Mouse (Mus musculus) liver, embryonic 16.5 days (tissue): ENCODE data around the gene Dact1. TPM values are rescaled to one million over a fixed set of nuclear protein-coding genes. Genes with fewer than 3 reads are reported as not detected.

ENCODE experiments used
- ATAC-seq: fragments of 200-750 bp; cut with Nextera tagmentation; 2 replicates; pipeline ENCODE4 v1.8.0; 2017; ENCODE audit warnings: low read depth, mild to moderate bottlenecking, moderate number of reproducible peaks, moderate library complexity
- H3K27ac ChIP-seq: fragments of 300-500 bp; sonication (generic); 2 replicates; pipeline ENCODE4 v1.5.1; 2014; ENCODE audit warnings: mild to moderate bottlenecking, low read length
- H3K27me3 ChIP-seq: fragments of 300-500 bp; sonication (generic); 2 replicates; pipeline ENCODE4 v1.6.1; 2014; ENCODE audit warnings: low read depth, low read length, mixed read lengths; ENCODE audit not compliant: control insufficient read depth, insufficient read depth
- H3K36me3 ChIP-seq: fragments of 300-500 bp; sonication (generic); 2 replicates; pipeline ENCODE4 v1.6.1; 2014; ENCODE audit warnings: mild to moderate bottlenecking; ENCODE audit not compliant: control insufficient read depth, insufficient read depth
- H3K4me1 ChIP-seq: fragments of 300-500 bp; sonication (generic); 2 replicates; pipeline ENCODE4 v1.6.1; 2014; ENCODE audit warnings: low read depth, low read length, mixed read lengths; ENCODE audit not compliant: control insufficient read depth
- H3K4me2 ChIP-seq: fragments of 300-500 bp; sonication (generic); 2 replicates; pipeline ENCODE4 v1.6.1; 2014; ENCODE audit warnings: low read depth, low read length, mixed read lengths
- H3K4me3 ChIP-seq: fragments of 300-500 bp; sonication (generic); 2 replicates; pipeline ENCODE4 v1.5.1; 2014; ENCODE audit warnings: low read depth, mild to moderate bottlenecking, low read length
- H3K9ac ChIP-seq: fragments of 300-500 bp; sonication (generic); 2 replicates; pipeline ENCODE4 v1.6.1; 2014; ENCODE audit warnings: low read depth, low read length
- H3K9me3 ChIP-seq: fragments of 300-500 bp; sonication (generic); replicated peaks from 2 replicates; pipeline ENCODE4 v1.6.1; 2016; ENCODE audit warnings: low read length; ENCODE audit not compliant: control insufficient read depth
- WGBS: fragments of 180-500 bp; shearing (Covaris S2); extraction: QIAGEN DNeasy Blood & Tissue Kit; methylation state at CpG from one replicate; pipeline ENCODE4 v1.1.7; 2014; ENCODE audit not compliant: insufficient replicate concordance; 5-methylcytosine and 5-hydroxymethylcytosine counted together
- polyA plus RNA-seq: library from polyadenylated mRNA; unstranded; fragments of >200 nt; fragmentation: Nextera tagmentation; extraction: Ambion mirVana; gene quantifications from 2 replicates; pipeline ENCODE4 v1.2.1, GENCODE M21; 2015

The Dact1 gene
- polyA plus RNA-seq, 1 experiment from 2014 or later, result 0.25 TPM

DNA sequence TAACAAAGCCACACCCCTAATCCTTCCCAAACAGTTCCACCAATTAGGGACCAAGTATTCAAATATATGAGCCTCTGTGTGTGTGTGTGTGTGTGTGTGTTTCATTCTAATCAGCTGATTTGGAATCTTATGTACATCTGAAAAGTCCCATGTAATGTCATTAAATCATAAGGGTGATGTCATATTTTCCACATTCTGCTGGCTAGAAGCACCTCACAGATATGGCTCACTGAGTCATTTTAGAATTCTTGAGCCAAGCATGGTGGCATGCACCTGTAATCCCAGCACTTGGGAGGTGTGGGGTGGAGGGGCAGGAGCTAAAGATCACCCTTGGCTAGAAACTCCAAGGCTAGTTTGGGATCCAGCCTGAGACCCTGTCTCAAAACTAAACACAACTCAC is 24.3 kb upstream of the Dact1 start:
- no peaks in the 10 kb centered on the region; the same call in 1 of the 2 replicates for H3K9me3 ChIP-seq
- no peak for ATAC-seq
- no peak overlapping the region for H3K4me2 ChIP-seq
- no peak overlapping the region for H3K4me3 ChIP-seq
- no peak overlapping the region for H3K27ac ChIP-seq
- no peaks in the 10 kb centered on the region for H3K4me1 ChIP-seq
- no peak overlapping the region for H3K9ac ChIP-seq
- no peaks in the 10 kb centered on the region for H3K27me3 ChIP-seq
- H3K36me3 ChIP-seq, result no peaks in the 10 kb centered on the region

- Histone ChIP-seq H3K27ac (no peak overlapping the region), H3K27me3 (no peaks in the 10 kb centered on the region), H3K4me3 (no peak overlapping the region), H3K36me3 (no peaks in the 10 kb centered on the region), H3K4me2 (no peak overlapping the region), H3K4me1 (no peaks in the 10 kb centered on the region), H3K9ac (no peak overlapping the region), H3K9me3 (no peaks in the 10 kb centered on the region; the same call in 1 of the 2 replicates)
- WGBS, result 63% methylated on average over 2 of the region's 2 CpGs
- ATAC-seq, result no peak
Measured at GRCm38 (mm10) chr12:71290460-71290859, 19.2 kb upstream of the Dact1 start.

DNA sequence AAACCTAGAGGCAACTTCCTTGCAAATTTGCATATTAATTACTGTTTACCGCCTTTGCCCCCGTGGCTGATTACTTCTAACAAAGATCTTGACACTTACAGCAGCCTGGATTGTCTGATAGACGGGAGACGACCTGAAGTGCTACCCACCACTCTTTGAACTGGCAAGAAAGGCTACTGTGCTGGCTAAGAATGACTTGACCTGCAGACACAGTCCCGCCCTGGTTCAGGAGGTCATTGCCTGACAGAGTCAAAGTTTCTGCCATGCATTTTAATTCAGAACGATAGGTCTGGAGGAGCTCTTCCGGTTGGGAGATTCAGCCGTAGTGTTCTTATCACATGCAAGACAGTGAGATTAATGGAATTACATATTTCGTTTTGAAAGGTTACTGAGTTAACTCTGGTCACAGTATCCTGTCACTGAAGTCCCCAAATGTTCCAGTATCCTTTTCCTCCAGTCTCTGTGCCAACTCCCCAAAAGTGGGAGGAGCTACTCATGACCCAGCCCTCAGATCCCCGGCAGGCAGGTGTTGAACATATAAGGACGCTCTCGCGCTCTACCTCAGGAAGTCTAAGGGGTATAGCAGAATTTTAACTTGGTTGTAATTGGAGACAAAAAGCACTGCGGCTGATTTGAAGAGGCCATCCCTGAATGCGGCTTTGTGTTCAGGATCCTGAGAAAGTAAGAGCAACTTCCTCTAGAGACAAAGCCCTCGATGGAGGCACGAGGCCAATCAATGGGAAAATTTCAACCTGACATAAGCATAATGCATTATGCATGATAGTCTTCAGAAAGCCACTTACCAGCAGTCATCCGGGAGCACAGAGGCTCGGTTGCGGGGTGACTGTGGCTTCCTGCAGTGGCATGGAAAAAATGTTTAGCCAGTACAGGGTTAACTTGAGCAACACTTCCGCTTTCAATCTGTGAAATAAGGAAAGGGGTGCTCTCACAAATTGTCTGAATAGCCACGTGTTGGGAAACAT is 15.4 kb upstream of the Dact1 start:
- Histone ChIP-seq H3K27ac (no peak overlapping the region), H3K27me3 (no peaks in the 10 kb centered on the region), H3K9ac (no peak overlapping the region), H3K4me2 (peak overlapping the region; percentile 21), H3K4me3 (peak overlapping the region; percentile 4; the same call in 1 of the 2 replicates), H3K4me1 (no peaks in the 10 kb centered on the region), H3K9me3 (no peaks in the 10 kb centered on the region), H3K36me3 (no peaks in the 10 kb centered on the region)
- 19% methylated on average over 22 of the region's 22 CpGs for WGBS
- ATAC-seq, result no peak

GRCm38 (mm10) chr12:71296849-71297535 is 12.7 kb upstream of the Dact1 start:
- no peak for ATAC-seq
- H3K9ac ChIP-seq, result no peak overlapping the region
- H3K36me3 ChIP-seq, result no peaks in the 10 kb centered on the region
- H3K9me3 ChIP-seq, result no peaks in the 10 kb centered on the region
- WGBS, result 54% methylated on average over 8 of the region's 8 CpGs
- no peaks in the 10 kb centered on the region for H3K27me3 ChIP-seq
- H3K27ac ChIP-seq, result no peak overlapping the region
- no peak overlapping the region for H3K4me2 ChIP-seq
- H3K4me3 ChIP-seq, result no peak overlapping the region
- no peaks in the 10 kb centered on the region for H3K4me1 ChIP-seq

DNA sequence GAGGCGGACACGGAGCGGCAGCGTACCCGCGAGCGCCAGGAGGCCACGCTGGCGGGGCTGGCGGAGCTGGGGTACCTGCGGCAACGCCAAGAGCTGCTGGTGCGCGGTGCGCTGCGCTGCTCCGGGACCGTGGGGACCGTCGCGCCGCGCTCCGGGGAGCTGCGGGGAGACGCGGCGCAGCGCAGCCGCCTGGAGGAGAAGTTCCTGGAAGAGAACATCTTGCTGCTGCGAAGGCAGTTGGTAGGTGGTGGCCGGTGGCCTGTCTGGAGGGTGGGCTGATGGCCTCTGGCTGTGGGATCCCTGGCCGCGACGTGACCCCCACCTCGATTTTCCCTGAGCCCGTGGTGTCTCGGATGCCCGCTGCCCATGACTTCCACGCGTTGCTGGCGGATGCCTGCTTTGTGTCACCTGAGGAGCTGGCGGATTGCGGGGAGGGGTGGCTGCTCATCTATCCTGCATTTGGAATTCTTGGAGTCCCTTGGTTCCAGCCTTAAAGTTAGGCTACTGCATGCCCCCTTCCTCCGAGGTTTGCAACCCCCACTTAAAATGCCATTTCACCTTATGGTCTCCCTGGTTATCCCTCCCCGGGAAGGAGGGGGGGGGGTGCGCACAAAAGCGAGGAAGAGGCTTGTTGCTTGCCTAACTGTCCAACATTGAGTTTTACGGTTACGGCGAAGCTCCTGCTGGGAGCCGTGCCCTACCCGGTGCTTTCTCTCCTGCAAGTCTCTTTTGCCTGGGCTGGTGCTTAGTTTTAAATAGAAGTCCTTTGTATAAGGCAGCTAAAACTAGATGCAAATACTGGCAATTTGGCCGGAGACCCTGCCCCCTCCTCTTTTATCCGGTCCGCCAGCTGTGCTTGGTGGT is 616 bp downstream of the Dact1 start:
- Histone ChIP-seq H3K4me1 (no peaks in the 10 kb centered on the region), H3K36me3 (no peaks in the 10 kb centered on the region), H3K9ac (peak overlapping the region; percentile 47), H3K27me3 (peaks cover 49% of the 10 kb centered on the region), H3K4me2 (peak overlapping the region; percentile 76), H3K27ac (no peak overlapping the region), H3K9me3 (no peaks in the 10 kb centered on the region), H3K4me3 (peak overlapping the region; percentile 60)
- 2% methylated on average over 56 of the region's 56 CpGs for WGBS
- peak; percentile 21; the same call in 1 of the 2 replicates for ATAC-seq

- Histone ChIP-seq H3K4me3 (no peak overlapping the region; the same call in 1 of the 2 replicates), H3K27me3 (peaks cover 44% of the 10 kb centered on the region), H3K4me1 (no peaks in the 10 kb centered on the region), H3K27ac (no peak overlapping the region), H3K9ac (no peak overlapping the region), H3K36me3 (no peaks in the 10 kb centered on the region), H3K4me2 (peak overlapping the region; percentile 76), H3K9me3 (no peaks in the 10 kb centered on the region)
- WGBS, result 16% methylated on average over 13 of the region's 13 CpGs
- ATAC-seq, result no peak
Measured at GRCm38 (mm10) chr12:71311237-71311887, 1.7 kb downstream of the Dact1 start.

DNA sequence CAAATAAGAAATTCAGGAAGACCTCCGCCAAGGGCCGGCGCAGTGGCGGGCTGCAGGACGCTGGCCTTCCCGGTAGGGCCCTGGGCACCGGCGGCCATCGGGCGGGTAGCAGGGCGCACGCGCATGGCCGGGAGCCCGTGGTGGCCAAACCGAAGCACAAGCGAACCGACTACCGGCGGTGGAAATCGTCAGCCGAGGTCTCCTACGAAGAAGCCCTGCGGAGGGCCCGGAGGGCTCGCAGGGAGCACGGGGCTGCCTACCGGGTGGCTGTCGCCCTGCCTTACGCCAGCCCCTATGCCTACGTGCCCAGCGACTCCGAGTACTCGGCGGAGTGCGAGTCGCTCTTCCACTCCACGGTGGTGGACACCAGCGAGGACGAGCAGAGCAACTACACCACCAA is 8.6 kb downstream of the Dact1 start:
- Histone ChIP-seq H3K27me3 (no peaks in the 10 kb centered on the region), H3K4me1 (no peaks in the 10 kb centered on the region), H3K36me3 (no peaks in the 10 kb centered on the region; the same call in 1 of the 2 replicates), H3K4me2 (no peak overlapping the region), H3K9me3 (no peaks in the 10 kb centered on the region; the same call in 1 of the 2 replicates), H3K4me3 (no peak overlapping the region), H3K27ac (no peak overlapping the region), H3K9ac (no peak overlapping the region)
- ATAC-seq, result no peak
- 87% methylated on average over 36 of the region's 40 CpGs for WGBS

DNA sequence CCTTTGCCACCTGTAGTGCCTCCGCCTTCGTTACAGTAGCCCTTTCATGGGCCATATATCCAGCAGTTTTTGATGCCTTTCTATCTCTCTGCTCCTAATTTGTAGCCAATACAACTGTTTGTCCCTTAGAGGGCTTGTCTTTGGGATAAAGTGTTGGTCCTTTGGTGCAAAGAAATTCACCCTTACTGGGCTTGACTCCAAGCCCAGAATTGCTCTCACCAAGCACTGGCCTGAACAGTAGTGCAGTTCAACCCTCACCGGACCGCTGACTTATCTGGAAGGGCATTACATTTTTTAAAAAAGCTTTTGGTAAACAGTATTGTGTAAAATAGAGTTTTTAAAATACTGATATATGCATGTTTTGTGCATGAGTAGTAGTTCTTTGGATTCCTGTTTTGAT is 9.9 kb downstream of the Dact1 start:
- Histone ChIP-seq H3K4me3 (no peak overlapping the region), H3K9me3 (no peaks in the 10 kb centered on the region; the same call in 1 of the 2 replicates), H3K27ac (no peak overlapping the region), H3K4me1 (no peaks in the 10 kb centered on the region), H3K9ac (no peak overlapping the region), H3K27me3 (no peaks in the 10 kb centered on the region), H3K36me3 (no peaks in the 10 kb centered on the region; the same call in 1 of the 2 replicates), H3K4me2 (no peak overlapping the region)
- ATAC-seq, result no peak
- 74% methylated on average over 4 of the region's 4 CpGs for WGBS
